Mouse (Mus musculus): ENCODE results near the gene Wnt2.

Gene Wnt2

DNA sequence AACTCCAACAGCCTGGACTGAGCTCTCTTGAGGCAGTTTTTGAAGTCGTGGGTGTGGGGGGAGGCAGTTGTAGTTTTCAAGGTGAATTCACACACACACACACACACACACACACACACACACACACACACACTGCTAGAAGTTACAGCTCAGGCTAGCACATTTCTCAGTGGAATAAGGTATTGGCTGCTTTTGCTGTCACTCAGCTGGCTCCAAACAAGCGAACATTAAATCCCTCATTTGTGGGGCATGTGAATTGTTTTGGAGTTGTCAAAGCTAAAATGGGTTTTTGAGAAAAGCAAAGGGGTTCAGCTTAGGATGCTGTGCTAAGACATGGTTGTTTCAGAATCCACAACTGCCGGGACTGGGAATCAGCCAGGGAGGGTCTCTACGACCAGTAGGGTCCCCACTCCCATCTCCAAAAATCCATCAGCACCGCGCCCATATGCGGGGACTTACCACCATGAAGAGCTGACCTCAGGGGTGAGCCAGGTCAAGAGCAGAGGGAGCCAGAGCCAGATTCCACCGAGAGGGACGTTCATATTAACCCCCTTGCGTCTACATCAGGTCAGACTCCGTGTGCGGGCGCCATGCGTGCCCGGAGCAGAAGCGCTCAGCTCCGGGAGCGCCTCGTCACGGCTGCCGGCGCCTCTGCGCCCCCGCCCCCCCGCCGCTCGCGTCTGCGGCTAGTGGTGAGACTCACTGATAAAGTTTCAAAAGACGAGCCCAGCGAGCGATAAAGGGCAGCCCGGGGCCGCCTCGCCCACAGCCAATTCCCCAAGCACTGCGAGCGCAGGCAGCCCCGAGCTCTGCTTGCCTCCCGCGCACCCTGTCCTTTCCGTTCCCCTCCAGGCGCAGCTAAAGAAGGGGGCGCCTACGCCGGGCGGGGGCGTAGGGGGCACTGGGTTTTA lies at the start of gene Wnt2:
Wnt2 (minus strand) TSS at position 840 of the 911 bp plus-strand sequence.
- peak; percentile 33 to 37 for DNase-seq

DNA sequence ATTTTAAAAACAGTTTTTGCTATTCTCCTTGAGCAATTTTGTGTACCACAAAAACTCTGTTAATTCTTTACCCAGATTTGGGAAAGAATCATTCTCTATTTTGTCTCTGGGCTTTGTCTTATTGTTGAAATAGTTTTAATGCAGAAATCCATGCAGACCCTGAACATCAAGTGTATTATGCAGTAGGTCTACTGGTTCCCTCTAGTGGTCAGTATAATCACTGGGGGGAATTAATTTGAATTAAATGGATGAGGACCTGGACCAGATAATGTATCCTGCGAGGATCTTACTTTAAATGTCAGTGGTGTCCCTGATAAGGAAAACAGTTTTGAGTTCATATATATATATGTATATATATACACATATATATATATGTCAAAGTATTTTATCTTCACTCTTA lies 48.2 kb upstream of the Wnt2 start:
- DNase-seq, result no peak

DNA sequence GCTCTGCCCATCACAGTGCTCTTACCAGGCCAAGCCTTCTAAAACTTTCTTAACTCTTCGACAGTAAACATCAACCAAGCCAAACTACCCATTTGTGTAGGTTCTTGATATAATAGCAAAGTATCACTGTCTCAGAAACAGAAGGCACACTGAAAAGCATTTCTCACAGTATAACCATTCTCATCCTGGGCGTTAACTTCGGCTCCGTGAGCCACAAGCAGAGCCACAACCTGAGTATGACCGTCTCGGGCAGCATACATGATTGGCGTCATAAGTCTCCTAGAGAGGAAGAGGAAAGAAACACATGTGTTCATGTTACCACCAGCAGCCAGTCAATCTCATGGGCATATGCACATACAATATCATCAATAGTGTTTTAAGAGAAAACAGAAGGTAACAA lies 46.6 kb upstream of the Wnt2 start:
- DNase-seq, result no peak

DNA sequence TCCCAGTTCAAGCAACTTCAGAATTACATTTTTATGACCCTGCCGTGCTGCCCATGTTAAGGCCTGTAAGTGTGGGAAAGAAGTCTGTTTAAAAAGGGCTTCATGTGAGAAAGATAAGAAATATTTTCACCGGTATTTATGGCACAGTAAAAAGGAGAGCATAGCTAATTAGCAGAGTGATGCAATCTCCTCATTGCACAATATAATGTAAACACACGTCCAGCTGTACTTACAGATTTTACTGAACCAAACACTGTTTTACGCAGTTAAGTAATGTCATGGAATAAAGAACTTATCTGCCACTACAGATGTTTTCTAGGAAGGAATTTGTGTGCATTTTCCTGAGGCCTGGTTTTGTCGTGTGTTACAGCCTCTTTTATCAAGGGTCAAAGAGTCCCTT lies 46.2 kb upstream of the Wnt2 start:
- no peak for DNase-seq

GRCm38 (mm10) chr6:18057899-18058298 lies 27.5 kb upstream of the Wnt2 start:
- no peak for DNase-seq

DNA sequence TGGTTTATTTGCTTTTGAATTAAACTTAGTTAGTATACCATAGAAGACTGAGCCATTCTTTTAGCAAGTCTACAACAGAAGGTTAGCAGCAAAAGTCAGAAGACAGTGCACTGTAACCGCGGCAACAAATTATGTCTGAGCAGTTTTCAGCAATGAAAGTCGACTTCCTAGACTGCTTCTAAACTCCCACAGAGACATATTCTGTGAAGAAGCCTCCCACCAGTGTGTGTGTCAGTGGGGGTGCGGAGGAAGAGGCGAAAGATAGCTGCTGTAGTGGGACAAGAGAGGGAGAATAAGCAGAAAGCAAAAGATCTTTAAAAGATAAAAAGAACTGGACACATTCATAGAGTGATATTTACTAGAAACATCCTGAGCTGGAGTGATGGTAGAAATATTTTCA lies 21.3 kb upstream of the Wnt2 start:
- DNase-seq, result no peak

DNA sequence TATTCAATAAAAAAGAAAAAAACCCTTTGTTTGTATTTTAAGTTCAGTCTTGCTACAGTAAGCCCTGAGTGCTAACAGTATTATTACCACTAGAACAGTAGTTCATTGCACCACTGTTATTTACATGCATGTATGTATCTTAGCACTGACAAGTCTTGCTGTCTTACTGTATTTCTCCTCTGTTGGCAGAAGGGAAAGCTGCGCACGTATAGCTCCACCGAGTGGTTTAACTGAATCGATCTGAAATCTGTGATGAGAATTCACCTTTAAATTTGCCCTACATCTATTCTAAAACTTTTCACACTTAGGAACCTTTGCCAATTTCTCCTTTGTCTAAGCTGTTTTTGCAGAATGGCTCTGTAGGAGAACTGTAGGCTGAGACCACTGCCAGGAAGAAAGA lies 13.9 kb upstream of the Wnt2 start:
- DNase-seq, result no peak

DNA sequence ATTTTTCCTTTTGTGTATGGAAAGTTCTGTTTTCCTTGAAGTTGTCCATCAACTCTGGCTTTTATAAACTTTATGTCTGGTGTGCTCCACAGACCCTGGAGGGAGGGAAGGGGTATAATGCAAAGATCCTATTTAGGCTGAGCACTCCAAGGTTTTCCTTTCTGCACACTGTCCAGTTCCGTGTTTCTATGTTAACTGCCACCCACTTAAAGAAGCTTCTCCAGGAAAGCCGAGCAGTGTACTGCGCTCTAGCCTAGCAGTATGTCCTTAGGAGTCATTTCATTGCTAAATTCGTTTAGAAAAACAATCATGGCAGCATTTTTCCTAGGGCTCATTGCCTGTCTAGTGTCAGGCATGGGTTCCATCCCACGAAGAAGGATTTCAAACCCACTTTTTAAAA lies 12.8 kb upstream of the Wnt2 start:
- DNase-seq, result no peak

GRCm38 (mm10) chr6:18032271-18032670 lies 1.9 kb upstream of the Wnt2 start:
- DNase-seq, result no peak

GRCm38 (mm10) chr6:18031509-18032010 lies 1.2 kb upstream of the Wnt2 start:
- DNase-seq, result peak; percentile 66 to 76

DNA sequence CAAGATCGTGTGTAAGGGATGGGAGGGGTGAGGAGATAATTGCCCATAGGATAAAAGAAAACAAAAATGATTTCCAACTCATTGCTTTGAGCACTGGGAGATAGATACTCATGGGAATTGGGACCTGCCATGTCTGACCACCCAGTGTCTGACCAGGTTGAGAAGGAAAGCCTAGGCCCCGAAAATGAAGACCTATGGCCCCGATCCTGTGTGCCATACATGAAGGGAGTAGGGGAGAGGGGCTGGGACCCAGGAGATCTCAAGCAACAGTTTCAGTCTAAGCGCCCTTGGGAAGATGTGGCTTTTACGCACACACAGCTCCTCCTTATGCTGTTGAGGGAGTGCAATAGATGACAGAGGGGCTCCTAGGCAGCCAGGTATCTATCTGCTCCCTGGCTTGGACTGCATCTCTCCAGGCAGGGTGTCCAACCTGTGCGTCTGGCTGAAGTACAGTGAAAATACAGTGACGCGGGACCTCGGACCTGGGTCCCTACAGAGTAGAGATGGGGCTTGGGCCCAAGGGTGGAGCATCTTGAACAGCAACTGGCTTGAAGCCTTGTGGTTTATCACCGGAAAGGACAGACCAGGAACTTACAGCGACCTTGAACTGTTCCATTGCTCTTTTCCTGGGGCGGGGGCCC lies 603 bp upstream of the Wnt2 start:
- DNase-seq, result peak in 1 of 2 experiments; percentile 7

GRCm38 (mm10) chr6:18024133-18024794 lies 6.1 kb downstream of the Wnt2 start:
- no peak for DNase-seq

- DNase-seq, result no peak
These were observed 17.0 kb downstream of the Wnt2 start for GRCm38 (mm10) chr6:18013346-18013745.

GRCm38 (mm10) chr6:18007356-18007755 lies 23.0 kb downstream of the Wnt2 start:
- no peak for DNase-seq

DNA sequence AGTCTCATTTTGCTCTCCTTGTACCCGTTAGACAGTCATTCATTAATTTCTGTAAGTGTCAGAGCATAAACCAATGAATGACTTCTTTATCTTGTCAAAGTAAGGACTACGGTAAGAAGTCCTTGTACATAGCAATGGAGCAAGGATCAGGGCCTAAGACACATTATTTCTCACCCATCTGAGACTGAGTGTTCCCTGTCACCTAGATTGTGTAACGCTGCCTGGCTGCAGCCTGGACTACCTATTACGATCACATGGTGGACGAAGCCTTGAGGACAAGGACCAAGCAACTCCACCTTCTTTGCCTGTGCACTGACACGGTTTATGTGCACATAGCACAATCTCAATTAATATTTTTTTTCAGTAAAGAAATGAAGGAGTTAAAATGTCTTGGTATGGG lies 28.3 kb downstream of the Wnt2 start:
- no peak for DNase-seq

DNA sequence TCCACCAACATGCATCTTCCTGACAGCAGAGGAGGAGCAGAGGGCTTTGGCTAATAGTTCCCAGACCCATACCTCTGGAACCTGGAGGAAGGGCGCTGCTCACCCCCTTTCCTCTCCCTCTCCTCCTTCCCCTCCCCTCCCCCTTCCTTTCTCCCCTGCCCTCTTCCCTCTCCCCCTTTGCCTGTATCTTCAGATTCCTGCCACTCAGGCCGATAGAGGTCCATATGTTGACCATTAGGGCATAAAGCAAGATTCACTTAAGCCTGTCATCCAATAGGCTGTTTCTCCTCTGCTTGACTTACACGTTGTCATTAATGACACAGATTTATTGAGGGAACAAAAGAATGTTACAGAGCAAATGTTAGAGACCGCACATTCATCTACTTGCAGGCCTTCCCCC lies 31.9 kb downstream of the Wnt2 start:
- no peak for DNase-seq

DNA sequence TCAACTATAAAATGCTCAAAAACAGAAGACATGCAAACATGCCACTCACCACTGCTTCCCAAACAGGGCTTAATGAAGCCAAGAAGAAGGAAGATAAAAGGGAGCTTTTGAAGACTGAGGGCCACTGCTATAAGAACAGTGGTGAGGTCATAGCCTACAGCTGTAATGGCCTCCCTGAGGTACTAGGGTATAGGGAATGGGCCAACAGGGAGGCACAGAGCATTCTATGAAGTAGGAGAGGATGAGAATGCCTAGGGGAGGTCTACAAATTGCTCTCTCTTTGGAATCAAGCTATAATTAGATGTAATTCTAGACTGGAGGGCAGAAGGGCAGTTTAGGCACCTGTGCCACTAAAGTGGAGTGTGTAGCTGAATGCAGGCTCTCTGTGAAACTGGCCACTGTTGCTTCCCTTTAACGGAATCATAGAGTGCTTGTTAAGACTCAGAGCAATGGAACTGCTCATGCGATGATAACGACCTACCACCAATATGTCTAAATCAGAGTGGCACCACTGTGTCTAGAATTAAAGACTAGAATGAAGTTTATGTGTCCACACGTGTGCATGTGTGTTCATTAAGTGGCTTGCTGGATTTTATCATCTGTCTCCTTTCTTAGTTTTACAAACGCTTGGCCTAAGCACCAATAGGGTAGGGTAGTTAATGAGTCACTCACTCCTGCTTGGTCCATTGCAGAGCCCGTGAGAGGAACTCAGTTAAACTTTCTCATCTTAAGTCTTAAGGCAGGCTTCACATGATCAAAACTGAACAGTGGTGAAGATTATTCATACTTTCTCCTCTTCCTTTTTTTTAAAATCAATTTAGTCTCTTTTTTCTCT lies 35.2 kb downstream of the Wnt2 start:
- DNase-seq, result no peak

GRCm38 (mm10) chr6:17991625-17992024 lies 38.8 kb downstream of the Wnt2 start:
- DNase-seq, result peak; percentile 5 to 19

GRCm38 (mm10) chr6:17990173-17991028 lies 40.0 kb downstream of the Wnt2 start:
- DNase-seq, result no peak

DNA sequence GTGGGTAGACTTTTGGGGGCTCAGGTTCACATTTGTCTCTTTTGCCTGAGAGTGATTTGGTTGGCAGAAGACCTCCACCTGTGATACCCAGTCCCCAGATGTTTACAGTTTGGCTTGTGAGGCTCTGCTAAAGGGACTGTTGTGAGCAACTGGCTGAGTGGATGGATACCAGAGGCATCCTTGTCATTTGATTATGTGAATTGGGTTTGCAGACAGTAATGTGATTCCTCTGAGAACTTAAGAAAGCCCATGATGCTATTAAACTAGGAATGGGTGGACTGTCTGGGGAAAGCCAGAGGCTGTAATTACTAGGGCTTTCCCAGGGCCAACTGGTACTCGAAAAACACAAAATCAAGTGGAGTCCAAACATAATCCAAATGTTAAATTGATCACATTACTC lies 51.0 kb downstream of the Wnt2 start:
- DNase-seq, result no peak

- DNase-seq, result no peak
These were observed 51.5 kb downstream of the Wnt2 start for GRCm38 (mm10) chr6:17978881-17979280.

DNA sequence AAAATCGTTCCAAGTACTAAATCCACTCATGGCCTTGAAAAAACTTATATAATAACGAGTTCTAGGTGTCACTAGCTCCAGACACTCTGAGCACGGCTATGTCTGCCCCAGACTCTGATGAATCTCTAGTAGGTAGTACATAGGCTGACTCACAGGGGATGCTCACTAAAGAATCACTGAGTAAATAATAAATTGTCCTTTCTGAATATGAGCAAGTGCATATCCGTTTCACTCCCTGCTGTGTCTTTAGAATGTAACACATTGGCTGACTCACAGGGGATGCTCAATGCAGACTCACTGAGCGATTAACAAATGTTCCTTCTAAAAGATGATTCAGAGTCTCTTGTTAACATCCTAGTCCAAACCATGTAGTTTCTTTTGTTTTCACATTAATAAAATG lies 52.1 kb downstream of the Wnt2 start:
- no peak for DNase-seq
